Mouse (Mus musculus) embryonic facial prominence, embryonic 12.5 days (tissue): ENCODE measurements at regions not wholly inside any gene's neighbourhood (a gene's known extent, or its start where the extent isn't known, plus 50 kb on each side); places are given as distances from the start of the nearest gene placed in this dataset.

ENCODE experiments used
- ATAC-seq: fragments of 200-750 bp; cut with Nextera tagmentation; 2 replicates; pipeline ENCODE4 v1.8.0; 2017; ENCODE audit not compliant: insufficient number of reproducible peaks, insufficient read depth, low FRiP score, low TSS enrichment
- H3K27ac ChIP-seq: fragments of 300-500 bp; sonication (generic); 2 replicates; pipeline ENCODE4 v1.5.1; 2016; ENCODE audit warnings: mild to moderate bottlenecking
- H3K27me3 ChIP-seq: fragments of 300-500 bp; sonication (generic); 2 replicates; pipeline ENCODE4 v1.6.1; 2016; ENCODE audit warnings: mild to moderate bottlenecking, moderate library complexity
- H3K36me3 ChIP-seq: fragments of 300-500 bp; sonication (generic); 2 replicates; pipeline ENCODE4 v1.6.1; 2016; ENCODE audit warnings: mild to moderate bottlenecking
- H3K4me1 ChIP-seq: fragments of 300-500 bp; sonication (generic); 2 replicates; pipeline ENCODE4 v1.6.1; 2016
- H3K4me2 ChIP-seq: fragments of 300-500 bp; sonication (generic); replicated peaks from 2 replicates; pipeline ENCODE4 v1.6.1; 2016; ENCODE audit warnings: mild to moderate bottlenecking, moderate library complexity
- H3K4me3 ChIP-seq: fragments of 300-500 bp; sonication (generic); 2 replicates; pipeline ENCODE4 v1.5.1; 2016; ENCODE audit warnings: mild to moderate bottlenecking
- H3K9ac ChIP-seq: fragments of 300-500 bp; sonication (generic); 2 replicates; pipeline ENCODE4 v1.6.1; 2016; ENCODE audit warnings: mild to moderate bottlenecking, moderate library complexity
- H3K9me3 ChIP-seq: fragments of 300-500 bp; sonication (generic); 2 replicates; pipeline ENCODE4 v1.6.1; 2016; ENCODE audit warnings: mild to moderate bottlenecking, moderate library complexity
- WGBS: fragments of 180-500 bp; shearing (Covaris S2); methylation state at CpG from one replicate; pipeline ENCODE4 v1.1.7; 2016; 5-methylcytosine and 5-hydroxymethylcytosine counted together

GRCm38 (mm10) chr12:97612373-97612772 is 646.9 kb downstream of the Galc start:
- no peak for ATAC-seq
- H3K27ac ChIP-seq: no peak overlapping the region
- no peak overlapping the region for H3K4me3 ChIP-seq
- H3K36me3 ChIP-seq: no peaks in the 10 kb centered on the region
- H3K27me3 ChIP-seq: no peaks in the 10 kb centered on the region
- H3K4me2 ChIP-seq: 0 out of 2 replicates have a peak overlapping the region, but pooled peaks have one; percentile 17
- peaks cover 7% of the 10 kb centered on the region; the same call in 1 of the 2 replicates for H3K4me1 ChIP-seq
- no peak overlapping the region for H3K9ac ChIP-seq
- no peaks in the 10 kb centered on the region for H3K9me3 ChIP-seq
- 17% methylated on average over 7 of the region's 7 CpGs for WGBS
